Mouse (Mus musculus): ENCODE data around the gene Atg4d. TPM values are rescaled to one million over a fixed set of nuclear protein-coding genes. Genes with fewer than 3 reads are reported as not detected.

Gene Atg4d
- polyA plus RNA-seq, 1 experiment from 2014 or later, result 34.7 TPM

DNA sequence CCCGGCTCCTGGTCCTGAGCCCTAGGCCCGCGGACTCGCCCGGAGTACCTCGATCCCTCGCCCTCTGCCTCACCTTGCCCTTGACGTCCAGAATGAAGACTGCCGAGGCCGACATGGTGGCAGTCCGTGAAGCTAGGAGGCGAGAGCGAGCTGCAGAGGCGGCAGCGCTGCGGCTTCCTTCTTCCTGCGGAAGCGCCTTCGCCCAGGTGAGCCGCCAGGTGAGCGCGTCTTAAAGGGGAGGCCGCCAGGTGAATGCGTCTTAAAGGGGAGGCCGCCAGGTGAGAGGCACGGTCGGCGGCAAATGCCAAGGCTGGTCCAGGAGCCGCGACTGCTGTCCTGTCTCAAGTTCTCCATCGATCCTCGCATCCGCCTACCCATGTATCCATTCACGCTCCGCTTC is 47.0 kb downstream of the Atg4d start, which contains the start of gene Ap1m2:
Ap1m2 (minus strand) TSS at position 204 of the 400 bp plus-strand sequence.
- peak within 1 kb of the TSS; percentile 43 for H3K9ac ChIP-seq
- no peak; the same call in 1 of the 2 replicates for ATAC-seq (ENCODE audit: insufficient read depth)

DNA sequence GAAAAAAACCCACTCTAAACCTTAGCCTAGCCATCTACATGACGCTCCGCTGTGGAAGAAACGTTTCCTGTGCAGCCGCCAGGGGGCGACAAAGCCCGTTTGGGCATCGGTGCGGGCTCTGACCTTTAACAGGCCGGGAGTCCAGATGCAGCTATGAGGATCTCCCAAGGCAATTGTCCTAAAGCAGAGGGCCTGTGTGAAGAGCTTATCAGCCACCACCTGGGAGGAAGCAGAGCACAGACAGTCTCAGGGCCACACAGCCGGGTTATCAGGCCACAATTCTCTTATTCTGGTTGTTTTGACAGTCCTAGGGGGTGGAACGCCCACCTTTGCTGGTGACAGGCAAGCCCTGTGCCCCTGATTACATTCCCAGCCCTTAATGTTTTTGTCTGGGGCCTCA is 48.3 kb downstream of the Atg4d start:
- H3K36me3 ChIP-seq (ENCODE audit: insufficient read depth), result no peaks in the 10 kb centered on the region
- H3K9me3 ChIP-seq (ENCODE audit: low read depth, low read length), result no peaks in the 10 kb centered on the region
- DNase-seq (peak; percentile 94), ATAC-seq (ENCODE audit: insufficient read depth) (peak; percentile 64; the same call in 1 of the 2 replicates)
- H3K4me2 ChIP-seq, result no peak overlapping the region
- peaks cover 14% of the 10 kb centered on the region for H3K27me3 ChIP-seq (ENCODE audit: insufficient read depth, low read length)
- no peaks in the 10 kb centered on the region for H3K4me1 ChIP-seq (ENCODE audit: insufficient read depth)
- 6% methylated on average over 11 of the region's 11 CpGs for WGBS
- no peak overlapping the region for H3K27ac ChIP-seq (ENCODE audit: low read depth)
- no peak overlapping the region for H3K9ac ChIP-seq
- H3K4me3 ChIP-seq (ENCODE audit: low read depth, low read length), result no peak overlapping the region
- peak; percentile 98 for TF ChIP-seq CTCF (IDR thresholded peaks at IDR 0.05; ENCODE audit: low read depth)

More for the DNA sequence above, 47.0 kb downstream of the Atg4d start, which contains the start of gene Ap1m2:
- no peaks in the 10 kb centered on the region for H3K36me3 ChIP-seq (ENCODE audit: insufficient read depth)
- no peak within 1 kb of the TSS for H3K27ac ChIP-seq (ENCODE audit: low read depth)
- H3K4me1 ChIP-seq (ENCODE audit: insufficient read depth), result no peaks in the 10 kb centered on the region
- H3K4me2 ChIP-seq, result peak within 1 kb of the TSS; percentile 42
- peak within 1 kb of the TSS; percentile 43 for H3K4me3 ChIP-seq (ENCODE audit: low read depth, low read length)
- no peaks in the 10 kb centered on the region for H3K9me3 ChIP-seq (ENCODE audit: low read depth, low read length)
- DNase-seq, result peak; percentile 72
- WGBS, result 6% methylated on average over 35 of the region's 35 CpGs
- H3K27me3 ChIP-seq (ENCODE audit: insufficient read depth, low read length), result peaks cover 14% of the 10 kb centered on the region
- TF ChIP-seq CTCF (IDR thresholded peaks at IDR 0.05; ENCODE audit: low read depth), result peak; percentile 45; the same call in 1 of the 2 replicates

DNA sequence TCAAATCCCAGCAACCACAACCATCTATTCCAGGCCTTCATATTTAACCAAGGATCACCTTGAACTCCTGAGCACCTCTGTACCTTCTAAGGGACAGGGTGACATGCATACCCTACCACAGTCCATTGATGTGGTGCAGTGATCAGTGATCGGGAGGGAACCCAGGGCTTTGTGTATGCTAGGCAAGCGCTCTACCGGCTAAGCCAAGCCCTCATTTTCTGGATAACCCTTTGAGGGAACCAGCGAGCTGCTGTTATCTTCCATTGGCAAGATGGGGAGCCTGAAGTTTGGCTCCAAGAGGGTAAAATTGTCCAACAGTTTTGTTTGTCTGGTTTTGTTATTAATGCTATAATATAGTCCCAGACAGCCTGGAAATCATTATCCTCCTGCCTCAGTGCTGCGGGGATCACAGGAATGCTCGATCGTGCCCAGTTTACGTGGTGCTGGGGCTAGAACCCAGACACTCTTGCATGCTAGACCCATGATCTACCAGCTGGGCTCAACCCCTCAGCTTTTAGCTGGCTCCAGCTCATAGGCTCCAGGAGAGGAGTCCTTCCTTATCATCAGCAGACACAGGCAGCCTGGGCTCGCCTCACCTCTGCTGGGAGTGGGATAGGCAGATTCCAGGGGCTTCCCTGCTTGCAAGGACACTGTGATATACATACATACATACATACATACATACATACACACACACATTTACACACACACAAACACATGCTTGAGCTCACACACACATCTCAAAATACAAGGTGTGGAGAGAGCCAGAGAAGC is 49.5 kb downstream of the Atg4d start:
- no peak overlapping the region for H3K4me3 ChIP-seq (ENCODE audit: low read depth, low read length)
- no peak overlapping the region for H3K27ac ChIP-seq (ENCODE audit: low read depth)
- no peaks in the 10 kb centered on the region for H3K36me3 ChIP-seq (ENCODE audit: insufficient read depth)
- ATAC-seq (ENCODE audit: insufficient read depth), result no peak
- no peaks in the 10 kb centered on the region for H3K9me3 ChIP-seq (ENCODE audit: low read depth, low read length)
- H3K27me3 ChIP-seq (ENCODE audit: insufficient read depth, low read length), result peaks cover 14% of the 10 kb centered on the region
- H3K4me2 ChIP-seq, result no peak overlapping the region
- H3K9ac ChIP-seq, result no peak overlapping the region
- 79% methylated on average over 9 of the region's 9 CpGs for WGBS
- no peaks in the 10 kb centered on the region for H3K4me1 ChIP-seq (ENCODE audit: insufficient read depth)
- no peak for DNase-seq
- no peak for TF ChIP-seq CTCF (IDR thresholded peaks at IDR 0.05; ENCODE audit: low read depth)

DNA sequence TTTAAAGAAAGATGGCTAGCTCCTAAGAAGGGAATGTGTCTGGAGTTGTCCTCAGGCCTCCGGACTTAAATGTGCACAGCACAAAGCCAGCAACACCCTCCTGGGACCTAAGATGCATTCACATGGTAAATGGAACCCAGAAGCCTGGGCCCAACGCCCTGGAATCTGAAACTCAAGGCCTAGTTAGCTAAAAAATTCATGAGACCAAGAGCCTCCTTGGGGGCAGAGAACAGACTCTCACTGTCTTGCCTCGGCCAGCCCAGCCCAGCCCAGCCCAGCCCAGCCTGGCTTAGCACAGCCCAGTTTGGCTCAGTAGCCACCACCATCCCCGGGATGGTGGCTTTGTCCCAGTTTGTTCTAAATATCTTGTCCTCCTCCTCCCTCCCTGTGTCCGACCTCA is 50.3 kb downstream of the Atg4d start:
- Histone ChIP-seq H3K9ac (no peak overlapping the region), H3K4me3 (ENCODE audit: low read depth, low read length) (no peak overlapping the region), H3K36me3 (ENCODE audit: insufficient read depth) (no peaks in the 10 kb centered on the region), H3K4me2 (no peak overlapping the region), H3K4me1 (ENCODE audit: insufficient read depth) (no peaks in the 10 kb centered on the region), H3K27me3 (ENCODE audit: insufficient read depth, low read length) (peaks cover 14% of the 10 kb centered on the region), H3K27ac (ENCODE audit: low read depth) (no peak overlapping the region), H3K9me3 (ENCODE audit: low read depth, low read length) (no peaks in the 10 kb centered on the region)
- no peak for ATAC-seq (ENCODE audit: insufficient read depth)
- TF ChIP-seq CTCF (IDR thresholded peaks at IDR 0.05; ENCODE audit: low read depth), result no peak
- DNase-seq, result no peak
- 50% methylated on average over 5 of the region's 5 CpGs for WGBS

DNA sequence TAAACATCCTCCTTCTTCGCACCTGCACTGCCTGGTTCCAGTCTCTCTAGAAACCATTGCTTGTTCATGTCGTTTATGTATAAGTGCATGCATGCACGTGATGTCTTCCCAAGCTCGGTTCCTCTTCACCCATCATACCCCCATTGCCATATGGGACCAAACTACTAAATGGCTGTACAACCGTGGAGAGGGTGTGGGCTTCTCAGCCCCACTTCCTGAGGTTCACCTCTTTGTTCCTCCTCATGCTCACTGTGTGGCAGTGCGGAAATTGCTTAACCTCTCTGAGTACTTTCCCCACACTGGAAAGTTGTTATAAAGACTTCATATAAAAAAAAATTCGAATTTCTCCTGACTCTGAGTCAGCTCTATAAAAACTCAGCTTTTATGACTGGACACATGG is 51.6 kb downstream of the Atg4d start:
- Histone ChIP-seq H3K4me2 (no peak overlapping the region), H3K4me1 (ENCODE audit: insufficient read depth) (peaks cover 7% of the 10 kb centered on the region; the same call in 1 of the 2 replicates), H3K36me3 (ENCODE audit: insufficient read depth) (no peaks in the 10 kb centered on the region), H3K27me3 (ENCODE audit: insufficient read depth, low read length) (peaks cover 11% of the 10 kb centered on the region), H3K9me3 (ENCODE audit: low read depth, low read length) (no peaks in the 10 kb centered on the region), H3K27ac (ENCODE audit: low read depth) (no peak overlapping the region), H3K4me3 (ENCODE audit: low read depth, low read length) (no peak overlapping the region), H3K9ac (no peak overlapping the region)
- DNase-seq (no peak), ATAC-seq (ENCODE audit: insufficient read depth) (no peak)
- no peak for TF ChIP-seq CTCF (IDR thresholded peaks at IDR 0.05; ENCODE audit: low read depth)
- WGBS, result 66% methylated on average over 7 of the region's 7 CpGs

DNA sequence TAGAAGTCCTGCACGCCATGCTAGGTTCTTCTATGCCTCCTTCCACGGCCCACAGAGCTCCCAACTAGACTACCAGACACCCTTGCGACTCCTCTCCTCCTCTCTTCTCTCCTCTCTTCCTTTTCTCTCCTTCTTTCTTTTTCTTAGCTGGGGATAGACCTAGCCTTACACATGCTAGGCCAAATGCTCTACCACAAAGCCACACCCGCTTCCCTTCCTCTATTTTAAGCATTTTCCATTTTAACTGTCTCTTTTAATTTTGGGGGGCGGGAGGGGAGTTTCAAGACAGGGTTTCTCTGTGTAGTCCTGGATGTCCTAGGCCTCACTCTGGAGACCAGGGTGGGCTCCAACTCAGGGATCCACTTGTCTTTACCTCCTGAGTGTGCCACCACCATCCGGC is 53.7 kb downstream of the Atg4d start:
- H3K27ac ChIP-seq (ENCODE audit: low read depth), result no peak overlapping the region
- H3K27me3 ChIP-seq (ENCODE audit: insufficient read depth, low read length), result no peaks in the 10 kb centered on the region
- no peaks in the 10 kb centered on the region for H3K9me3 ChIP-seq (ENCODE audit: low read depth, low read length)
- DNase-seq (no peak), ATAC-seq (ENCODE audit: insufficient read depth) (no peak)
- no peak for TF ChIP-seq CTCF (IDR thresholded peaks at IDR 0.05; ENCODE audit: low read depth)
- H3K4me1 ChIP-seq (ENCODE audit: insufficient read depth), result peaks cover 7% of the 10 kb centered on the region; the same call in 1 of the 2 replicates
- H3K4me2 ChIP-seq, result no peak overlapping the region
- H3K4me3 ChIP-seq (ENCODE audit: low read depth, low read length), result no peak overlapping the region
- no peaks in the 10 kb centered on the region for H3K36me3 ChIP-seq (ENCODE audit: insufficient read depth)
- H3K9ac ChIP-seq, result no peak overlapping the region
- WGBS, result 93% methylated on average over 6 of the region's 6 CpGs

DNA sequence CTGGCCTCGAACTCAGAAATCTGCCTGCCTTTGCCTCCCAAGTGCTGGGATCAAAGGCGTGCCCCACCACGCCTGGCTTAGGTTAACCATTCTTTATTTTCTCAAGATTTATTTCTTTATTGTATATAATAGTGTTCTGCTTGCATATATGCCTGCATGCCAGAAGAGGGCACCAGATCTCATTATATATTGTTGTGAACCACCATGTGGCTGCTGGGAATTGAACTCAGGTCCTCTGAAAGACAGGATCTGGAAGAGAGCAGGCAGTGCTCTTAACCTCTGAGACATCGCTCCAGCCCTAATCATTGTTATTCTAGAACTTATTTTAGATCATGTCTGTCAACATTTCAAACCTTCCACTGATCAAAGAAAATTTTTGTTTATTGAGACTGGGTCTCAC is 54.4 kb downstream of the Atg4d start:
- no peak overlapping the region for H3K9ac ChIP-seq
- no peaks in the 10 kb centered on the region for H3K9me3 ChIP-seq (ENCODE audit: low read depth, low read length)
- TF ChIP-seq CTCF (IDR thresholded peaks at IDR 0.05; ENCODE audit: low read depth), result no peak
- ATAC-seq (ENCODE audit: insufficient read depth) (no peak), DNase-seq (no peak)
- H3K4me1 ChIP-seq (ENCODE audit: insufficient read depth), result peaks cover 7% of the 10 kb centered on the region; the same call in 1 of the 2 replicates
- H3K27me3 ChIP-seq (ENCODE audit: insufficient read depth, low read length), result no peaks in the 10 kb centered on the region
- H3K36me3 ChIP-seq (ENCODE audit: insufficient read depth), result no peaks in the 10 kb centered on the region
- H3K4me2 ChIP-seq, result no peak overlapping the region
- no peak overlapping the region for H3K27ac ChIP-seq (ENCODE audit: low read depth)
- H3K4me3 ChIP-seq (ENCODE audit: low read depth, low read length), result no peak overlapping the region
- 90% methylated on average over 4 of the region's 4 CpGs for WGBS

Data from lung, embryonic 14.5 days (tissue).